Mouse (Mus musculus): ENCODE data around the gene Csnk2a1. TPM values are rescaled to one million over a fixed set of nuclear protein-coding genes. Genes with fewer than 3 reads are reported as not detected.

Csnk2a1 gene
- total and polyA plus RNA-seq, 3 experiments, result 88.5 to 130 TPM; not detected in 1

DNA sequence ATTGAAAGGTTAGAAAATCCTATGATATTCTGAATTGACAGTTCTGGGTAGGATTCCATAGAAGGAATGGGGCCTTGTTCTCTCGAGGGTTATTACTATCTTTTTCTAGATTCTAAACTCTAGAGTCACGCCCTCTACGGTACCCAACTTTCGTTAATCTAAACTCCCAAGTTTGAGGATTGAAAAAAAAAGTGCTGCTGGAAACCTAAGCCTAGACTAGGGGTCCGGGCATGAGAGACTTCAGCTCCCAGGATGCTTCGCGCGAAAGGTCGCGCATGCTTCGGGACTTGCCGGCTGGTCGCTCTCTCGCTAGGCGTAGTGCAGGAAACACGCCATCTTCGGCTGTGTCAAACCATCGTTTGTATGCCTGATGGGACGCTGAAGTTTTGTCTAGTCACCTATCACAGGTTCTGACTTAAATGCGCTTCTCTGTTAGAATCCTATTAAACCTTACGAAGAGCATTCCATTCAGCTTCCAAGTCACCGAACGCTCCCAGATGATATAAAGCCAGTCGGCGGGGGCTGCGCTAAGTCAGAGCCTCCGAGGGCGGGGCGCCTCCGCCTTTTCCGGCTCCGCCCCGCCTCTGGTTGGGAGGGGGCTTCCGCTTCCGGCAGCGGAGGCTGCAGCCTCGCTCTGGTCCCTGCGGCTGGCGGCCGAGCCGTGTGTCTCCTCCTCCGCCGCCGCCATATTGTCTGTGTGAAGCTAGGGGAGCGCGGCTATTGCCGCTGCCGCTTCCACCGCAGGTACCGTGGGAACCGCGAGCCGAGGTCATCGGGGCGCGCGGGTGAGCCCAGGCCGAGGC, at the start of gene Csnk2a1 (continued):
- TF ChIP-seq CHD2 (IDR thresholded peaks at IDR 0.05; ENCODE audit: low read length) (peak; percentile 39; the same call in 1 of the 2 replicates), MEF2A (IDR thresholded peaks at IDR 0.05; ENCODE audit: extremely low read depth, insufficient replicate concordance, low read depth, low read length, poor library complexity, severe bottlenecking) (no peak), NELFE (IDR thresholded peaks at IDR 0.05; ENCODE audit: low read depth, low read length) (peak; percentile 97), CTCF (IDR thresholded peaks at IDR 0.05 in 2 of 3, conservative IDR thresholded peaks at IDR 0.05 in 1 of 3; ENCODE audit: control insufficient read depth in 1 of 3, insufficient read depth in 1 of 3, low read depth in 2 of 3, low read length in 3 of 3, poor library complexity in 1 of 3, severe bottlenecking in 1 of 3) (no peak)

- H3K9ac ChIP-seq (ENCODE audit: control insufficient read depth, low read depth, low read length, poor library complexity, severe bottlenecking), result no peak overlapping the region
- peaks cover 0 to 2% of the 10 kb centered on the region in 2 experiments; a peak in 2 of 4 replicates for H3K27me3 ChIP-seq (ENCODE audit: control insufficient read depth in 1 of 2, insufficient read depth in 2 of 2, low read length in 2 of 2)
- TF ChIP-seq KAT2A (conservative IDR thresholded peaks at IDR 0.05; ENCODE audit: low read depth, low read length) (no peak), HCFC1 (IDR thresholded peaks at IDR 0.05; ENCODE audit: low read depth, low read length) (no peak), USF1 (IDR thresholded peaks at IDR 0.05; ENCODE audit: low read depth, low read length) (no peak), MAFK (IDR thresholded peaks at IDR 0.05; ENCODE audit: borderline replicate concordance, low read depth, low read length) (no peak), POLR2AphosphoS2 (IDR thresholded peaks at IDR 0.05; ENCODE audit: low read length) (no peak), USF2 (IDR thresholded peaks at IDR 0.05; ENCODE audit: borderline replicate concordance in 1 of 2, insufficient read depth in 1 of 2, low read depth in 1 of 2, low read length in 2 of 2) (no peak), SIN3A (IDR thresholded peaks at IDR 0.05; ENCODE audit: low read length) (no peak), JUND (IDR thresholded peaks at IDR 0.05; ENCODE audit: low read depth, low read length) (no peak), TBP (IDR thresholded peaks at IDR 0.05; ENCODE audit: low read depth, low read length) (no peak), GABPA (IDR thresholded peaks at IDR 0.05; ENCODE audit: low read depth, low read length) (no peak), EP300 (IDR thresholded peaks at IDR 0.05; ENCODE audit: low read depth in 1 of 2, low read length in 2 of 2) (no peak), RCOR1 (IDR thresholded peaks at IDR 0.05; ENCODE audit: low read depth, low read length) (no peak), SMC3 (IDR thresholded peaks at IDR 0.05; ENCODE audit: low read depth, low read length) (no peak), POLR2A (IDR thresholded peaks at IDR 0.05; ENCODE audit: control insufficient read depth in 1 of 2, insufficient read depth in 1 of 2, low read depth in 1 of 2, low read length in 2 of 2, poor library complexity in 1 of 2) (no peak), UBTF (IDR thresholded peaks at IDR 0.05; ENCODE audit: borderline replicate concordance, insufficient read depth, low read depth, low read length) (no peak), CHD2 (IDR thresholded peaks at IDR 0.05; ENCODE audit: low read length) (no peak)
- H3K36me3 ChIP-seq (ENCODE audit: control insufficient read depth in 1 of 2, insufficient read depth in 2 of 2, low read length in 2 of 2), result no peaks in the 10 kb centered on the region
- H3K4me1 ChIP-seq (ENCODE audit: control insufficient read depth in 1 of 2, insufficient read depth in 2 of 2, low read length in 2 of 2), result no peaks in the 10 kb centered on the region
- H3K79me2 ChIP-seq (ENCODE audit: control insufficient read depth, insufficient read depth, low read length, poor library complexity), result no peaks in the 10 kb centered on the region
- H3K27ac ChIP-seq (ENCODE audit: control insufficient read depth, low read depth, low read length), result no peak overlapping the region
- H3K4me3 ChIP-seq (ENCODE audit: control insufficient read depth in 1 of 2, insufficient read depth in 1 of 2, low read depth in 2 of 2, low read length in 2 of 2), result no peak overlapping the region
- H3K9me3 ChIP-seq (replicated peaks; ENCODE audit: insufficient read depth, low read length), result no peaks in the 10 kb centered on the region
- no peak for DNase-seq (ENCODE audit: low read depth, low spot score)
These were observed 49.4 kb upstream of the Csnk2a1 start for GRCm38 (mm10) chr2:152177162-152177805.

All from MEL (cell line).